Comparison of ENCODE assay signal across 8 mouse cellular contexts in the genomic region with DNA sequence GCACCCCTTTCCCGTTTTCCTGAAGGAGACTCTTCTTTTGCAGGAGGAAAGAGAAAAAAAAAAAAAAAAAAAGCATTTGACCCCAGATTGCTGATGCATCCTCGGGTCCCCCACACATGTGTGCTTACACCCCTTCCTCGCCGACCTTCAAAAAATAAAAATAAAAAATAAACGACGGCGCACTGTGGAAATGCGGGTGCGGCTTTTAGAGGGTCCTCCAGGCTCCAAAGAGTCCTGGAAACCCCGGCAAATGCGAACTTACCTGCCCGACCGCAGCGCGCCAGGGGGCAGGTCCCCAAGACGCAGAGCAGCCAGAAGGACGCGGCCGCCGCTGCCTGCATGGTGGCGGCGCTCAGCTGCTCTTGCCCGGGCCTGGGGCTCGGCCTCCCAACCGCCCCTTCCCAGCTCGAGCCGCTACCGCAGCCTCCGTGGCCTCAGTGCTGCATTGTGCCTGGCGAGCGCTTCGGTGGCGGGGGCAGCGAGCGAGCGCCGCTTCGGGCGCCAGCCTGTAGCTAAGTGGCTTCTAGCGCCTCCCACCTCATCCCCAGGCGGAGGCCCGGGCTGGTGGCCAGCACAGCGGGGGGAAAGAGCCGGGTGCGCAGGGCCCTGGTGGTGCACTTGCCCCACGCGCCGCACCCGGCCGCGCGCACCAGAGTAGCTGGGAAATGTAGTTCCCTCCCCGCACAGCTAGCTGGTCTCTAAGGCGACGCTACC. TPM values are rescaled to one million over a fixed set of nuclear protein-coding genes. Genes with fewer than 3 reads are reported as not detected.
DNase-seq lines count a peak whose midpoint lies in the region; ATAC-seq and TF ChIP-seq lines count a peak whose summit lies in the region.

Adam22 (minus strand) TSS at position 547 of the 714 bp plus-strand sequence.

- H3K4me1 ChIP-seq in hindbrain, embryonic 11.5 days (replicated peaks; ENCODE audit: control insufficient read depth, insufficient read depth, low read length): no peaks in the 10 kb centered on the region
- H3K4me1 ChIP-seq in lung, adult 2 months (ENCODE audit: control insufficient read depth, insufficient read depth, low read length): no peaks in the 10 kb centered on the region

- CTCF ChIA-PET in Patski (lab: Charles Lee): interaction anchor here (0.8 to 5.1 kb wide), 14 partner anchors 11 to 224 kb away, joined by 3 to 56 read pairs (median 4); no protein-coding TSS in a partner anchor

- ATAC-seq in Patski: peak; percentile 97
- ATAC-seq in hindbrain, embryonic 11.5 days (ENCODE audit: low FRiP score): peak; percentile 96

- DNase-seq in Patski (ENCODE audit: low read depth, low spot score): peak; percentile 71
- DNase-seq in cerebellum, postnatal 14 days: peak; percentile 92 to 97
- DNase-seq in frontal cortex, postnatal 25 days (ENCODE audit: low spot score in 2 of 2): peak; percentile 80 to 82
- DNase-seq in hindbrain, embryonic 11.5 days (ENCODE audit: low spot score): peak; percentile 80
- DNase-seq in layer of hippocampus, adult 9-11 months: peak; percentile 95
- peak; percentile 41 for DNase-seq in lung, adult 2 months
- DNase-seq in ovary, adult 18-20 months (ENCODE audit: low spot score): peak; percentile 53
- DNase-seq in urinary bladder, postnatal 25 days (ENCODE audit: low spot score): peak; percentile 60

- POLR2A ChIA-PET in Patski (lab: Charles Lee): interaction anchor here (0.9 to 1.5 kb wide), 6 partner anchors 8 to 628 kb away, joined by 3 to 4 read pairs (median 3); no protein-coding TSS in a partner anchor

- peak within 1 kb of the TSS; percentile 72 for H3K4me3 ChIP-seq in hindbrain, embryonic 11.5 days (ENCODE audit: low read depth, low read length)
- H3K4me3 ChIP-seq in lung, adult 2 months (replicated peaks; ENCODE audit: extremely low read depth, low read depth, low read length): peak within 1 kb of the TSS; percentile 63

- H3K4me2 ChIP-seq in hindbrain, embryonic 11.5 days (replicated peaks; ENCODE audit: low read depth, low read length): peak within 1 kb of the TSS; percentile 79

- H3K9ac ChIP-seq in hindbrain, embryonic 11.5 days (ENCODE audit: low read depth, low read length): peak within 1 kb of the TSS; percentile 80

- under 1% methylated on average over 53 of the region's 55 CpGs for WGBS in hindbrain, embryonic 11.5 days
- WGBS in lung, adult 2 months: under 1% methylated on average over 55 of the region's 55 CpGs

- no peak for TF ChIP-seq CTCF in Patski (IDR thresholded peaks at IDR 0.05)
- TF ChIP-seq CTCF in lung, adult 2 months (IDR thresholded peaks at IDR 0.05; ENCODE audit: insufficient read depth, low read length): no peak

- no peaks in the 10 kb centered on the region for H3K36me3 ChIP-seq in hindbrain, embryonic 11.5 days (ENCODE audit: control insufficient read depth, insufficient read depth, low read length)

- H3K9me3 ChIP-seq in hindbrain, embryonic 11.5 days (ENCODE audit: control insufficient read depth, low read length): no peaks in the 10 kb centered on the region

- H3K27me3 ChIP-seq in Patski: peaks cover 17% of the 10 kb centered on the region
- H3K27me3 ChIP-seq in hindbrain, embryonic 11.5 days (ENCODE audit: control insufficient read depth, insufficient read depth, low read length): no peaks in the 10 kb centered on the region

- TF ChIP-seq POLR2A in lung, adult 2 months (IDR thresholded peaks at IDR 0.05; ENCODE audit: borderline replicate concordance, extremely low read depth, low read depth, low read length): no peak

- in situ Hi-C loops in Patski (cut with MboI; ENCODE audit: low pct_unique_long_range_greater_than_20kb): no loop called here

- H3K27ac ChIP-seq in hindbrain, embryonic 11.5 days (ENCODE audit: low read depth, low read length): peak within 1 kb of the TSS; percentile 79

RNA-seq across cellular contexts. Expression of gene Adam22, which starts in this region (rescaled TPM):
- polyA plus RNA-seq in Patski (2021): 6.4 TPM
- 15.9 and 16.7 TPM in 2 replicates for polyA plus RNA-seq in hindbrain, embryonic 11.5 days (2014; fragmentation: Nextera tagmentation; extraction: Ambion mirVana)
- 3.1 and 3.2 TPM in 2 replicates for polyA plus RNA-seq in lung, adult 2 months (2012; rRNA removed)

Comparison
In these comparisons a context has a peak if more than half of its experiments do, and no peak if none do; other contexts are left out.
1. Peak in every context shown above with its lines: DNase-seq, ATAC-seq, H3K4me3 ChIP-seq and H3K27ac ChIP-seq.
2. DNase-seq: peak in every context shown above with its lines; median percentile 95 in layer of hippocampus, adult 9-11 months; 94 in cerebellum, postnatal 14 days; 81 in frontal cortex, postnatal 25 days; 80 in hindbrain, embryonic 11.5 days; 71 in Patski; 60 in urinary bladder, postnatal 25 days; 53 in ovary, adult 18-20 months; 41 in lung, adult 2 months.